Mouse (Mus musculus) embryo, embryonic 11 days (tissue): Measurements from ENCODE around the gene Fam173b.
"Not testable (repeated sequence)": the region's sequence is repeated elsewhere in the genome, so short reads cannot be mapped to it uniquely, and the experiment has no call there.

ENCODE experiments used
- DNase-seq: peaks from one replicate; pipeline ENCODE4 v3.0.0-alpha.2; 2015

The Fam173b gene

DNA sequence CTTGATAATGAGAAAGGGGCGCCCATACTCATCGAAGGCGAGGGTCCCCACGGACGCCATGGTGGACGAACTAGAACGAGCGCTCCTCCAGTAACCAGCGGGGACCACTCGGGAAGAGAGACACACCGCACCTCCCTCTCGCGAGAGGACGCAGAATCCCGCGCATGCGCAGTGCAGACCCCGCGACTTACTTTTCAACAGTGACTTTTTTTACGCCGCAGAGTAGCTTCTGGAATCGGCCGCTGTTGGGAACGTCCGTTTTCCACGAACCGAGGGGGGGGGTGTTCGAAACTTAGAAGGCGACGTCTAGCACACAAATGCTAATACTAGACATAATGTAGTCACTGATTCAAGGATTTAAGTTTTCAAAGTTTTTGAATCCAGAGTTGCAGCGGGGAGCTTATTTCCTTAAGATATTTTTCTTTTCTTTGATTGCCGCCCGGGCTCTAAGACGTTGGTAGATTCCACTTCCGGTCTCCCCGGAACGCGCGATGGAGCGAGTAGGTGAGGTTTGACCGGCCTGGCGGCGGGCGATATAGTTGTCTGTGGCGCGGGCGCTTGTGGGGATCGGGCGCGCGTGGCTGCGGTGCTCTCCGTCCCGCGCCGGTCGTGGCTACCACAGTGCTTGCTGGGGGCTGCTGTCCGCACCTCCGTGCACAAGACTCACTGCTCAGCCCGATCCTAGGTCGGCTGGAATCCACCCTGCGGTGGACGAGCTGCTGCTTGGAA, at the start of gene Fam173b, which contains the start of gene Cct5:
Gene Fam173b (plus strand): TSS at position 207 of the 729 bp plus-strand sequence.
Gene Cct5 (minus strand): TSS at position 159 of the 729 bp plus-strand sequence.
- DNase-seq = peak; percentile 98

GRCm38 (mm10) chr15:31554855-31555254, 46.8 kb upstream of the Fam173b start:
- DNase-seq = no peak

DNA sequence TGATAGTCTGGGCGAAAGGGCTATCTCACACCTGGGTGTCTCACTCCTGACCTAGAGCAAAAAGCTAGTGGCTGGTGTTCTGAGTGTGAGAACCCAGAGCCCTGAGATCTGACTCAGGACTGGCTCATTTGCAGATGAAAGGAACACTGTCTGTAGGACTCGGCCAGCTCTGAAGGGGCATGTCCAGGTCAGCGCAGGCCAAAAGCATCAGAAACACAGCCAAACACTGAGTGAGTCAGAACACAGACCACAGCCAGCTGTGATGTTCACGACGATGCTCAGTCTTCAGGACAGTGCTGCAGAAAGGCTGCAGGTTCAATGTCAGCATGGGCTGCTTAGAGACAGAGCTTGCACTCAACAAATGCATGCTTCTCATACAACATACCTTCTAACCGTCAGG, 40.3 kb upstream of the Fam173b start:
- DNase-seq = no peak

DNA sequence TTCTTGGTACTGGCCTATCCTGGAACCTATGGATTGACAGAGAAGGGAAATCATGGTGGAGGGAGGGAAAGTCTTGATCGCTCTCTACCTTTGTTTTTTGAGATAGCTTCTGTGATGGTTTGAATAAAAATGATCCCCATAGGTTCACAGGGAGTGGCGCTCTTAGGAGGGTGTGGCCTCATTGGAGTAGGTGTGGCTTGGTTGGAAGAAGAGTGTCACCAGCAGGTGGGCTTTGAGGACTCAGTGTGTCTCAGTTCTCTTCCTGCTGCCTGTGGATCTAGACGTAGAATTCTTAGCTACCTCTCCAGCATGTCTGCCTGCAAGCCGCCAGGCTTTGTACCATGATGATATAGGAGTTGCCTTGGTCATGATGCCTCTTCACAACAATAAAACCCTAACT, 39.7 kb upstream of the Fam173b start:
- no peak for DNase-seq

DNA sequence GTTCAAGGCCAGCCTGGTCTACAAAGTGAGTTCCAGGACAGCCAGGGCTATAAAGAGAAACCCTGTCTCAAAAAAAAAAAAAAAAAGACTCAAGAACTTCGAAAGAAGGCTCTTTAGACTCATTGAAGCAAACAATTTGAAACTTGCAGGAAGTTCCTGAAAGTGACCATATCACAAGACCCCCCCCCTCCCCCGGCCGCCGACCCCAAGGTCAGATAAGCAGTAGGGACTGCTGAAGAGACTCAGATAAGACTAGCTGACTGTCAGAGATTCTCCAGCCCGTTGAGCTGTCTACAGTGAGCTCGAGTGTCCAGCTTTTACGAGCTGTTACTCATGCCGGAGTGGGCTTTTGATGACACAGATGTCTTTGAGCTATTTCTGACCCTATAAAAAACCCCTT, 38.8 kb upstream of the Fam173b start:
- no peak for DNase-seq

GRCm38 (mm10) chr15:31563577-31564546, 37.8 kb upstream of the Fam173b start:
- peak; percentile 47 for DNase-seq

DNA sequence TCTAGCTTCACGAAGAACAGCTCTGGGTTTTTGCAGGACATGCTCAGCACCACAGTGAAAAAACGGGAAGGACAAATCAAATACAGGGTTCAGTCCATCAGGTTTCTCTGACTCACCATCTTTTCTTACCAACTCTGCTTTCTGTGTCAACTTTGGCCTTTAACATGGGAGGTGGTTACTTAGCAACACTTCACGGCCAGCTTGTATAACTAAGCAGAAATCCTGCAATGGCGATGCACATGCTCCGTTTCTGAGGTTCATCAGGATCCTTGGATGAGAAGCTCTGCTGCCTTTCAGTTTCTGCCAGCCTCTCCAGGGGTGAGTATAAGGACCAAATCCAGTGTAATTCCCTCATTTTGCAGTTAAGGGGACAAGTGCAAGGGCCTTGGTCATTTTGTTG, 36.5 kb upstream of the Fam173b start, which contains the start of gene Cmbl:
Gene Cmbl (plus strand): TSS at position 206 of the 400 bp plus-strand sequence.
- no peak for DNase-seq

DNA sequence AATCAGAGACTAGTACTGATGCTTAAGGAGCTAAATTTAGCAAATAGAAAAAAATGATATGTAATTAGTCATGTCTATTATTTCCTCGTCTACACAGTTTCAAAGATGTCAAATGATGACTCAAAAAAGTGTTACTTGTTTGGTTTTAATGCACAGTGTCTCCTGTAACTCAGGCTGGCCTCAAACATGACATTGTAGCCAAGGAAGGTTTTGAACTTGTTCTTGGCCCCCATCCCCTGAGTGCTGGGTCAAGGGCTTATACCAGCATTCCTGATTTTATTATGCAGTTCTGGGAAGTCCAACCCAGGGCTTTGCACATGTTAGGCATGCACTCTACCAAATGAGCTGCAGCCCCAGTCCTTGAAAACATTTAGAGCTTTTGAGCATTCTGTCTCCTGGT, 35.9 kb upstream of the Fam173b start:
- no peak for DNase-seq

GRCm38 (mm10) chr15:31567431-31567830, 34.2 kb upstream of the Fam173b start:
- DNase-seq = no peak

DNA sequence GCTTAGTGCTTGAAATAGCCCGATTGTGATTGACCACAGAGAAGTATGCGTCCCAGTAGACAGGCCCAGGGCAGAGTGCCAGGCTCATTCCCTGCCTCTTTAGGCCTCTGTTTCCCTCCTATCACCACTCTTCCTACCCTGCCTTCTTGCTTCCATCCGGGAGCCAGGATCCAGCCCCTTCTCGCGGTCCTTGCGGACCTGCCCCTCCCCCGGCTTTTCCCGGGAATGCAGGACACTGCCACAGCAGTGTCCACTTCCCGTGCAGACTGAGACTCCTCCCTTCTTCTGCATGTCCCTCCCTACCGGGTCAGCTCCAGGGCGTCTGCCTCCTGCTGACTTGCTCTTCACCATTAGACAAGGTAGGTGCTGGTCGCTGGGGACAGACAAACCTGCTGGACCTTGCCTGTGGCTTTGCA, 33.1 kb upstream of the Fam173b start:
- peak; percentile 58 for DNase-seq

DNA sequence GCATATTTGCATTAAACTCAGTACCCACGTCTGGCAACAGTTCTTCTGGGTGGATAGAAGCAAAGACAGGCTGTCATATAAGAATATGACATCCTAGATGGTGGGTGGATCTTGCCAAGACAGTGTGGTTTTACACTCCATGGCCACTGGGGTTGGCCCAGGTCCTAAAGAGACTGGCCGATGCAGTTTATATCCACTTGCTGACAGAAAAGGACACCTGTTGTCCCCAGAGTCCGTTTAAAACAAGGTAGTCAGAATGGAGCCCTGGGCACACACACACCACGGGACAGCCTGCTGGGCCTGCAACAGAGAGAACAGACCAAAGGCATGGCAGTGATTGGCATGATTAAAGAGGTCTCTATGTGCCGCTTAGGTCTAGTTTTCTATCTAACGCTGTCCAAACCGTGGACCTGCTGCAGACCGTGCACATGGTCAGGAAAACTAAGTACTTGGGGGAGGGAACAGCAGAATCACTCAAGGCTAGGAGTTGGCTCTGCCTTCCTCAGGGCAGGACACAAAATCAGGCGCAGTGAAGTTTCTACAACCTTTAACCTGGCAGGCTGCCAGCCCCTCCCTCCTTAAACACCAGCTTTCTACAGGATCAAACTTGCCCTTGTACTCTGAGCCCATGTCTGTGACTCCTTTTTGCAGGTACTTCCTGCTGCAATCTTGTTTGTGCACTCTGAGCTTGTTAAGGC, 32.2 kb upstream of the Fam173b start:
- no peak for DNase-seq

GRCm38 (mm10) chr15:31570959-31571358, 30.7 kb upstream of the Fam173b start:
- no peak for DNase-seq

- no peak for DNase-seq
These were observed 29.5 kb upstream of the Fam173b start for GRCm38 (mm10) chr15:31571906-31572722.

DNA sequence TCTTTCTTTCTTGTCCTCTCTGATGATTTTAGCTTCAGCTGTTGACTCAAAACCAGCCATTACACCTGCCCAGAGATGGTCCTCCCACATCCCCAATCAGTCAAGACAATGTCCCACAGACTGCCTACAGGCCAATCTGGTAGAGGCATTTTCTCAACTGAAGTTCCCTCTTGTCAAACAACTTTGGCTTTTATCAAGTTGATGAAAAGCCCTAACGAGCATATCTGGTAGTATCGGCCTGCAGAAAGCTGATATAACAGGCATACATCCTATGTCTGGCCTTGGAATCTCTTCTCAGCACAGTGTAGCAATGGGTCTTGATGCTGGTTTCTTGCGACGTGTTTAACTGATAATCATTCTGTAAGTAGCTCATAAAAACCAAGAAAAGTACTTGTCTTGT, 28.4 kb upstream of the Fam173b start:
- no peak for DNase-seq

GRCm38 (mm10) chr15:31573692-31574091, 28.0 kb upstream of the Fam173b start:
- no peak for DNase-seq

- DNase-seq = no peak
These were observed 25.6 kb upstream of the Fam173b start for GRCm38 (mm10) chr15:31576076-31576475.

- DNase-seq = not testable (repeated sequence)
These were observed 20.6 kb upstream of the Fam173b start for GRCm38 (mm10) chr15:31581086-31581485.

DNA sequence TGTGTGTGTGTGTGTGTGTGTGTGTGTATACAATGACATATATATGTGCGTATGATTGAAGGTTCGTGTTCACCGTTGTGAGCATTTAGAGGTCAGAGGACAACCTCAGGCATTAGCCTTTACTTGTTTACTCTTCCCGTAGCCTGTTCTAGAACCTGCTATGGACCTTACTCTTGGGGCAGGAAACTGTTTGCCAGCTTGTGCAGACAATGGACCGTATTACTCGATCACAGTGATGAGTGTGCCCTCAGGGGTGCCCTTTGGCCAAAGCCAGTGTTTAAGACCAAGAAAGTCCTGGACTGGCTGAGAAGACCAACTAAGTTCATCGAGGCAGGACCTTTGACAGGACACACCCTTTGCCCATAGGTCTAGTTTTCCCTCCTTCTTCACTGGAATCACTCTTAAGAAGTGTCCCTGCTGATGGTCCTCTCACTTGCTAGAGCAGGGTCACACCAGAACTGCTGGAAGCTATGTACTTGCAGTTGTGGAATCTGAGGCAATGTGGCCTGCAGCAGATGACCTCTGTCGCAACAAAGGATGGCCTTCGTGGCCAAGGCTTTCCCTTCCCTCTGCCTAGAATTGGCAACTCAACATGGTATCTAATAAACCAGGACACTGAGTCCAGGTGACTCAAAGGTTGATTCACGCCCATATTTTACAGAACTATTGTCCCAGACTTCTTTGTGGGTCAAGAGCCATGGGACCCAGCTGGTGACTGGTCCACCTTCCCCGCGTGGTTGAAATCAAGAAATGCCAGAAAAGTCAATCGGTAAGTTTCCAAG, 18.2 kb upstream of the Fam173b start:
- no peak for DNase-seq

DNA sequence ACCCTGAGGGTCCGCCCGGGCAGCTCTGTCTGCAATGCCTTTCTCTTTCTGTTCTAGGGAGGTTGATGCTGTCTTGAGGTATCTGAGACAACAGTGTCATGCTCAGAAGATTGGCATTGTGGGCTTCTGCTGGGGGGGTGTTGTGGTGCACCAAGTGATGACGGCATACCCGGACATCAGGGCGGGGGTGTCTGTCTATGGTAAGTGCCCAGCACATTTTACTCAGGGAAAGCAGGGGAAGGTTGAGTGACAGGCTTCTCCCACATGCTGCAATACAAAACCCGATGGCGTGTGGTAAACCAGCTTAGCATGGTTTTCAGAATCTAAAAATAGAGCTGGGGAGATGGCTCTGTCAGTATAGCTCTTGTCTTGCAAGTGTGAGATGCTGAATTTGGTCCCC, 16.4 kb upstream of the Fam173b start:
- no peak for DNase-seq

GRCm38 (mm10) chr15:31586088-31586487, 15.6 kb upstream of the Fam173b start:
- DNase-seq = no peak

DNA sequence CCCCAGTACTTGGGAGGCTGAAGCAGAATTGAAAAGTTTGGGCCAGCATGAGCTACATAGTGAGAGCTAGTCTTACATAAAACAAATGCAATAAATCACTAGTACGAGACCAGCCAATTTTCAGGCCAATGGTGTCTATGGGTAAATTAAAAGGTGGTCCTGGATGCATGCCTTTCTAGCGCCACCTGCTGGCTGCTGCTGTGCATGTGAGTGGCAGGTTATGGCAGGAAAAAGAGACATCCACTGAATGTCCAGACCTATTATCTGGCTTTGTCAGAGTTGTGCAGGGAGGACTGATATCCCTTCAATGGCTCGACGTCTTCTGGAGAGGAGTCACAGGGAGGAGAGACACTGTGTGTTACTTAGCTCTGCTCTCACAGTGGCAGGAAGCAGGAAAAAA, 15.1 kb upstream of the Fam173b start:
- peak; percentile 91 for DNase-seq
